Mouse (Mus musculus): ENCODE measurements at regions not wholly inside any gene's neighbourhood (a gene's known extent, or its start where the extent isn't known, plus 50 kb on each side); places are given as distances from the start of the nearest gene placed in this dataset.

GRCm38 (mm10) chr11:23140429-23141099 is 115.3 kb upstream of the Xpo1 start:
- Histone ChIP-seq H3K27me3 (ENCODE audit: insufficient read depth, low read length) (no peaks in the 10 kb centered on the region), H3K4me3 (ENCODE audit: low read depth, low read length) (no peak overlapping the region), H3K4me2 (ENCODE audit: low read depth, low read length) (0 out of 2 replicates have a peak overlapping the region, but pooled peaks have one; percentile 3), H3K36me3 (replicated peaks; ENCODE audit: insufficient read depth, low read length) (no peaks in the 10 kb centered on the region), H3K9ac (replicated peaks) (no peak overlapping the region), H3K27ac (ENCODE audit: low read depth) (peak overlapping the region; percentile 72), H3K4me1 (ENCODE audit: insufficient read depth) (no peaks in the 10 kb centered on the region), H3K9me3 (ENCODE audit: low read length) (no peaks in the 10 kb centered on the region)
- peak; percentile 79 for ATAC-seq
- 64% methylated on average over 6 of the region's 6 CpGs for WGBS (ENCODE audit: insufficient replicate concordance)
- DNase-seq: no peak
- TF ChIP-seq EP300 (IDR thresholded peaks at IDR 0.05; ENCODE audit: low read depth) (no peak), CTCF (IDR thresholded peaks at IDR 0.05; ENCODE audit: low read depth) (no peak)

GRCm38 (mm10) chr11:23141100-23141837 is 114.6 kb upstream of the Xpo1 start:
- no peak for TF ChIP-seq CTCF (IDR thresholded peaks at IDR 0.05; ENCODE audit: low read depth)
- no peak for TF ChIP-seq EP300 (IDR thresholded peaks at IDR 0.05; ENCODE audit: low read depth)
- Histone ChIP-seq H3K4me2 (ENCODE audit: low read depth, low read length) (0 out of 2 replicates have a peak overlapping the region, but pooled peaks have one; percentile 3), H3K9me3 (ENCODE audit: low read length) (no peaks in the 10 kb centered on the region), H3K27me3 (ENCODE audit: insufficient read depth, low read length) (no peaks in the 10 kb centered on the region), H3K4me1 (ENCODE audit: insufficient read depth) (no peaks in the 10 kb centered on the region), H3K27ac (ENCODE audit: low read depth) (peak overlapping the region; percentile 72), H3K36me3 (replicated peaks; ENCODE audit: insufficient read depth, low read length) (no peaks in the 10 kb centered on the region), H3K9ac (replicated peaks) (0 out of 2 replicates have a peak overlapping the region, but pooled peaks have one; percentile 21), H3K4me3 (ENCODE audit: low read depth, low read length) (no peak overlapping the region)
- no peak for DNase-seq
- 60% methylated on average over 12 of the region's 12 CpGs for WGBS (ENCODE audit: insufficient replicate concordance)
- peak; percentile 85 for ATAC-seq

- Histone ChIP-seq H3K4me3 (ENCODE audit: low read depth, low read length) (no peak overlapping the region), H3K4me1 (ENCODE audit: insufficient read depth) (peaks cover 11% of the 10 kb centered on the region; the same call in 1 of the 2 replicates), H3K9ac (replicated peaks) (0 out of 2 replicates have a peak overlapping the region, but pooled peaks have one; percentile 5), H3K27me3 (ENCODE audit: insufficient read depth, low read length) (no peaks in the 10 kb centered on the region), H3K9me3 (ENCODE audit: low read length) (no peaks in the 10 kb centered on the region), H3K36me3 (replicated peaks; ENCODE audit: insufficient read depth, low read length) (no peaks in the 10 kb centered on the region), H3K27ac (ENCODE audit: low read depth) (peak overlapping the region; percentile 91), H3K4me2 (ENCODE audit: low read depth, low read length) (no peak overlapping the region)
- 60% methylated on average over 8 of the region's 8 CpGs for WGBS (ENCODE audit: insufficient replicate concordance)
- TF ChIP-seq EP300 (IDR thresholded peaks at IDR 0.05; ENCODE audit: low read depth) (no peak), CTCF (IDR thresholded peaks at IDR 0.05; ENCODE audit: low read depth) (no peak)
- ATAC-seq (peak; percentile 93), DNase-seq (peak; percentile 35)
Observed at GRCm38 (mm10) chr11:23148048-23148596, 107.7 kb upstream of the Xpo1 start.

- H3K27ac ChIP-seq (ENCODE audit: low read depth): no peak overlapping the region
- H3K9ac ChIP-seq (replicated peaks): no peak overlapping the region
- TF ChIP-seq EP300 (IDR thresholded peaks at IDR 0.05; ENCODE audit: low read depth): no peak
- peak; percentile 75 for TF ChIP-seq CTCF (IDR thresholded peaks at IDR 0.05; ENCODE audit: low read depth)
- H3K4me2 ChIP-seq (ENCODE audit: low read depth, low read length): no peak overlapping the region
- no peak for DNase-seq
- H3K27me3 ChIP-seq (ENCODE audit: insufficient read depth, low read length): no peaks in the 10 kb centered on the region
- H3K36me3 ChIP-seq (replicated peaks; ENCODE audit: insufficient read depth, low read length): no peaks in the 10 kb centered on the region
- WGBS (ENCODE audit: insufficient replicate concordance): 59% methylated on average over 5 of the region's 5 CpGs
- no peaks in the 10 kb centered on the region for H3K9me3 ChIP-seq (ENCODE audit: low read length)
- no peak for ATAC-seq
- peaks cover 11% of the 10 kb centered on the region; the same call in 1 of the 2 replicates for H3K4me1 ChIP-seq (ENCODE audit: insufficient read depth)
- H3K4me3 ChIP-seq (ENCODE audit: low read depth, low read length): no peak overlapping the region
Observed at GRCm38 (mm10) chr11:23149556-23150244, 106.1 kb upstream of the Xpo1 start.

- Histone ChIP-seq H3K27me3 (ENCODE audit: insufficient read depth, low read length) (no peaks in the 10 kb centered on the region), H3K27ac (ENCODE audit: low read depth) (no peak overlapping the region), H3K36me3 (replicated peaks; ENCODE audit: insufficient read depth, low read length) (no peaks in the 10 kb centered on the region), H3K4me2 (ENCODE audit: low read depth, low read length) (no peak overlapping the region), H3K4me3 (ENCODE audit: low read depth, low read length) (no peak overlapping the region), H3K4me1 (ENCODE audit: insufficient read depth) (no peaks in the 10 kb centered on the region), H3K9me3 (ENCODE audit: low read length) (no peaks in the 10 kb centered on the region), H3K9ac (replicated peaks) (no peak overlapping the region)
- no peak for ATAC-seq
- no peak for DNase-seq
- TF ChIP-seq CTCF (IDR thresholded peaks at IDR 0.05; ENCODE audit: low read depth) (no peak), EP300 (IDR thresholded peaks at IDR 0.05; ENCODE audit: low read depth) (no peak)
- WGBS (ENCODE audit: insufficient replicate concordance): 59% methylated on average over 1 of the region's 1 CpGs
Observed at GRCm38 (mm10) chr11:23154851-23155250, 101.0 kb upstream of the Xpo1 start.
